ENCODE assay signal across 8 mouse cellular contexts in genomic region chr2:4559883-4560247, GRCm38 (mm10).
DNase-seq lines count a peak whose midpoint lies in the region; ATAC-seq and TF ChIP-seq lines count a peak whose summit lies in the region.

No protein-coding gene starts in this region.

- H3K4me2 ChIP-seq in forebrain, embryonic 11.5 days (ENCODE audit: low read depth, low read length, severe bottlenecking): peak overlapping the region; percentile 65
- peak overlapping the region; percentile 79 for H3K4me2 ChIP-seq in liver, embryonic 12.5 days
- H3K4me2 ChIP-seq in stomach, postnatal 0 days (replicated peaks; ENCODE audit: low read depth): peak overlapping the region; percentile 73

- 4% methylated on average over 8 of the region's 8 CpGs for WGBS in cerebellum, adult 2 months
- 2% methylated on average over 8 of the region's 8 CpGs for WGBS in forebrain, embryonic 11.5 days
- 0% methylated on average over 8 of the region's 8 CpGs for WGBS in liver, embryonic 12.5 days (ENCODE audit: insufficient replicate concordance)
- 1% methylated on average over 8 of the region's 8 CpGs for WGBS in stomach, postnatal 0 days

- no peak for TF ChIP-seq EP300 in stomach, postnatal 0 days (optimal IDR thresholded peaks at IDR 0.05)

- peak overlapping the region; percentile 77 for H3K9ac ChIP-seq in forebrain, embryonic 11.5 days (ENCODE audit: low read length)
- H3K9ac ChIP-seq in liver, embryonic 12.5 days: peak overlapping the region; percentile 88
- peak overlapping the region; percentile 69 for H3K9ac ChIP-seq in stomach, postnatal 0 days (ENCODE audit: low read length)

- no peaks in the 10 kb centered on the region for H3K9me3 ChIP-seq in forebrain, embryonic 11.5 days (ENCODE audit: control insufficient read depth, low read length)
- H3K9me3 ChIP-seq in liver, embryonic 12.5 days (replicated peaks): no peaks in the 10 kb centered on the region
- no peaks in the 10 kb centered on the region for H3K9me3 ChIP-seq in stomach, postnatal 0 days (ENCODE audit: control insufficient read depth, low read length)

- H3ac ChIP-seq in C2C12 (ENCODE audit: control insufficient read depth, insufficient read length, low read depth): peak overlapping the region; percentile 47

- peaks cover 47% of the 10 kb centered on the region for H3K79me3 ChIP-seq in C2C12 (ENCODE audit: low read depth)

- ATAC-seq in forebrain, embryonic 11.5 days (replicated peaks; ENCODE audit: low FRiP score): peak; percentile 9; the same call in 1 of the 2 replicates
- peak; percentile 64 for ATAC-seq in liver, embryonic 12.5 days
- ATAC-seq in stomach, postnatal 0 days (ENCODE audit: low FRiP score, low TSS enrichment): 0 out of 2 replicates have a peak, but pooled peaks have one; percentile 28

- H3K27ac ChIP-seq in cerebellum, adult 2 months (ENCODE audit: insufficient read depth, low read length): no peak overlapping the region
- peak overlapping the region; percentile 96 for H3K27ac ChIP-seq in forebrain, embryonic 11.5 days (ENCODE audit: low read depth, low read length)
- H3K27ac ChIP-seq in liver, embryonic 12.5 days: peak overlapping the region; percentile 100
- peak overlapping the region; percentile 97 for H3K27ac ChIP-seq in stomach, postnatal 0 days (replicated peaks)

- H3K4me1 ChIP-seq in cerebellum, adult 2 months (ENCODE audit: control insufficient read depth, insufficient read depth, low read length): peaks cover 3% of the 10 kb centered on the region; the same call in 1 of the 2 replicates
- H3K4me1 ChIP-seq in forebrain, embryonic 11.5 days (replicated peaks; ENCODE audit: control insufficient read depth, insufficient read depth, low read length): peaks cover 33% of the 10 kb centered on the region
- peaks cover 82% of the 10 kb centered on the region for H3K4me1 ChIP-seq in liver, embryonic 12.5 days
- H3K4me1 ChIP-seq in stomach, postnatal 0 days (replicated peaks; ENCODE audit: control insufficient read depth, insufficient read depth): peaks cover 17% of the 10 kb centered on the region

- H3K79me2 ChIP-seq in C2C12 (ENCODE audit: control insufficient read depth, insufficient read depth): peaks cover 72% of the 10 kb centered on the region

- peak overlapping the region; percentile 83 for H3K4me3 ChIP-seq in cerebellum, adult 2 months (replicated peaks; ENCODE audit: insufficient read depth, low read depth, low read length)
- peak overlapping the region; percentile 46 for H3K4me3 ChIP-seq in C2C12 (ENCODE audit: insufficient read depth, poor library complexity, severe bottlenecking)
- H3K4me3 ChIP-seq in forebrain, embryonic 11.5 days (ENCODE audit: low read depth, low read length): peak overlapping the region; percentile 45
- peak overlapping the region; percentile 75 for H3K4me3 ChIP-seq in liver, embryonic 12.5 days
- peak overlapping the region; percentile 58 for H3K4me3 ChIP-seq in stomach, postnatal 0 days (ENCODE audit: low read depth, low read length)

- no peak for TF ChIP-seq CTCF in cerebellum, adult 2 months (IDR thresholded peaks at IDR 0.05; ENCODE audit: borderline replicate concordance, insufficient read depth, low read depth, low read length)
- TF ChIP-seq CTCF in C2C12 (IDR thresholded peaks at IDR 0.05; ENCODE audit: control insufficient read depth, insufficient read depth, insufficient read length): no peak
- no peak for TF ChIP-seq CTCF in stomach, postnatal 0 days (IDR thresholded peaks at IDR 0.05; ENCODE audit: low read depth)

- no peaks in the 10 kb centered on the region for H3K27me3 ChIP-seq in cerebellum, adult 2 months (ENCODE audit: control insufficient read depth, insufficient read depth, low read length)
- no peaks in the 10 kb centered on the region for H3K27me3 ChIP-seq in C2C12 (ENCODE audit: control insufficient read depth, insufficient read depth, insufficient read length)
- H3K27me3 ChIP-seq in forebrain, embryonic 11.5 days (ENCODE audit: control insufficient read depth, insufficient read depth, low read length): no peaks in the 10 kb centered on the region
- no peaks in the 10 kb centered on the region for H3K27me3 ChIP-seq in liver, embryonic 12.5 days (replicated peaks)
- H3K27me3 ChIP-seq in stomach, postnatal 0 days (ENCODE audit: control insufficient read depth, insufficient read depth, low read length): no peaks in the 10 kb centered on the region

- peaks cover 39% of the 10 kb centered on the region for H3K36me3 ChIP-seq in C2C12 (ENCODE audit: control insufficient read depth, insufficient read depth)
- no peaks in the 10 kb centered on the region for H3K36me3 ChIP-seq in forebrain, embryonic 11.5 days (ENCODE audit: control insufficient read depth, insufficient read depth, low read length)
- peaks cover 18% of the 10 kb centered on the region for H3K36me3 ChIP-seq in liver, embryonic 12.5 days
- H3K36me3 ChIP-seq in stomach, postnatal 0 days (ENCODE audit: control insufficient read depth, insufficient read depth, low read length): no peaks in the 10 kb centered on the region

- no peak for DNase-seq in cerebellum, adult 2 months
- no peak for DNase-seq in cerebellum, postnatal 25 days
- DNase-seq in forebrain, embryonic 11.5 days (ENCODE audit: low spot score): no peak
- DNase-seq in stomach, postnatal 0 days (ENCODE audit: low spot score): no peak
- no peak for DNase-seq in thymus, postnatal 14 days
- no peak for DNase-seq in right cerebral cortex, adult 18-20 months

- TF ChIP-seq POLR2A in cerebellum, adult 2 months (IDR thresholded peaks at IDR 0.05; ENCODE audit: borderline replicate concordance, insufficient read depth, low read length): no peak

TF ChIP-seq in C2C12, 6 proteins besides CTCF, POLR2A, EP300 and RAD21:
- TF ChIP-seq USF1 (IDR thresholded peaks at IDR 0.05; ENCODE audit: low read depth) (no peak), CEBPB (IDR thresholded peaks at IDR 0.05; ENCODE audit: low read depth) (no peak), MYOD1 (IDR thresholded peaks at IDR 0.05; ENCODE audit: control insufficient read depth, insufficient read length, low read depth) (no peak), MYOG (IDR thresholded peaks at IDR 0.05; ENCODE audit: control insufficient read depth, extremely low read depth, insufficient read length) (no peak), MAX (IDR thresholded peaks at IDR 0.05) (no peak), FOSL1 (IDR thresholded peaks at IDR 0.05; ENCODE audit: insufficient read depth, low read length, poor library complexity, severe bottlenecking) (no peak)

Comparison
In these comparisons a context has a peak if more than half of its experiments do, and no peak if none do; other contexts are left out.
1. ATAC-seq: peak in every context shown above with its lines; median percentile 64 in liver, embryonic 12.5 days; 28 in stomach, postnatal 0 days; 9 in forebrain, embryonic 11.5 days.